Mouse (Mus musculus): ENCODE results near the gene Gm20481. TPM values are rescaled to one million over a fixed set of nuclear protein-coding genes. Genes with fewer than 3 reads are reported as not detected.
"Not testable (repeated sequence)": the region's sequence is repeated elsewhere in the genome, so short reads cannot be mapped to it uniquely, and the experiment has no call there.

Gm20481 gene
- polyA plus RNA-seq, 1 experiment from 2014 or later: not detected

GRCm38 (mm10) chr17:34954831-34955230, 14.9 kb upstream of the Gm20481 start:
- no peaks in the 10 kb centered on the region; the same call in 1 of the 2 replicates for H3K4me1 ChIP-seq (replicated peaks; ENCODE audit: control insufficient read depth, insufficient read depth, low read length)
- H3K4me3 ChIP-seq (ENCODE audit: low read depth, low read length): no peak overlapping the region
- no peak for ATAC-seq
- H3K9ac ChIP-seq (ENCODE audit: low read depth, low read length): no peak overlapping the region
- 96% methylated on average over 4 of the region's 4 CpGs for WGBS
- no peak for TF ChIP-seq CTCF (IDR thresholded peaks at IDR 0.05; ENCODE audit: low read depth)
- no peaks in the 10 kb centered on the region for H3K9me3 ChIP-seq (ENCODE audit: control insufficient read depth)
- H3K27me3 ChIP-seq (replicated peaks; ENCODE audit: control insufficient read depth, insufficient read depth, low read length): no peaks in the 10 kb centered on the region
- H3K4me2 ChIP-seq (replicated peaks; ENCODE audit: low read depth): no peak overlapping the region
- H3K36me3 ChIP-seq (ENCODE audit: control insufficient read depth, insufficient read depth): 0 out of 2 replicates have a peak, but pooled peaks cover under 1% of the 10 kb centered on the region
- no peak overlapping the region for H3K27ac ChIP-seq (ENCODE audit: low read depth, low read length)

- no peaks in the 10 kb centered on the region for H3K36me3 ChIP-seq (ENCODE audit: control insufficient read depth, insufficient read depth)
- no peak overlapping the region for H3K9ac ChIP-seq (ENCODE audit: low read depth, low read length)
- H3K4me2 ChIP-seq (replicated peaks; ENCODE audit: low read depth): no peak overlapping the region
- no peak overlapping the region for H3K4me3 ChIP-seq (ENCODE audit: low read depth, low read length)
- no peaks in the 10 kb centered on the region for H3K9me3 ChIP-seq (ENCODE audit: control insufficient read depth)
- no peak for ATAC-seq
- WGBS: 77% methylated on average over 3 of the region's 3 CpGs
- H3K4me1 ChIP-seq (replicated peaks; ENCODE audit: control insufficient read depth, insufficient read depth, low read length): no peaks in the 10 kb centered on the region
- H3K27me3 ChIP-seq (replicated peaks; ENCODE audit: control insufficient read depth, insufficient read depth, low read length): no peaks in the 10 kb centered on the region
- no peak overlapping the region for H3K27ac ChIP-seq (ENCODE audit: low read depth, low read length)
- no peak for TF ChIP-seq CTCF (IDR thresholded peaks at IDR 0.05; ENCODE audit: low read depth)
Measured at GRCm38 (mm10) chr17:34955884-34956283, 13.8 kb upstream of the Gm20481 start.

- Histone ChIP-seq H3K4me2 (replicated peaks; ENCODE audit: low read depth) (no peak overlapping the region), H3K27ac (ENCODE audit: low read depth, low read length) (no peak overlapping the region), H3K4me1 (replicated peaks; ENCODE audit: control insufficient read depth, insufficient read depth, low read length) (0 out of 2 replicates have a peak, but pooled peaks cover 2% of the 10 kb centered on the region), H3K9me3 (ENCODE audit: control insufficient read depth) (no peaks in the 10 kb centered on the region), H3K27me3 (replicated peaks; ENCODE audit: control insufficient read depth, insufficient read depth, low read length) (no peaks in the 10 kb centered on the region), H3K36me3 (ENCODE audit: control insufficient read depth, insufficient read depth) (no peaks in the 10 kb centered on the region), H3K4me3 (ENCODE audit: low read depth, low read length) (no peak overlapping the region), H3K9ac (ENCODE audit: low read depth, low read length) (no peak overlapping the region)
- TF ChIP-seq CTCF (IDR thresholded peaks at IDR 0.05; ENCODE audit: low read depth): peak; percentile 77
- ATAC-seq: no peak
- WGBS: 49% methylated on average over 1 of the region's 1 CpGs
Measured at GRCm38 (mm10) chr17:34956340-34956739, 13.4 kb upstream of the Gm20481 start.

- peak overlapping the region; percentile 24; the same call in 1 of the 2 replicates for H3K4me2 ChIP-seq (replicated peaks; ENCODE audit: low read depth)
- not testable (repeated sequence) for H3K9me3 ChIP-seq (ENCODE audit: control insufficient read depth); H3K4me3 ChIP-seq (ENCODE audit: low read depth, low read length); H3K9ac ChIP-seq (ENCODE audit: low read depth, low read length); H3K27ac ChIP-seq (ENCODE audit: low read depth, low read length); H3K4me1 ChIP-seq (replicated peaks; ENCODE audit: control insufficient read depth, insufficient read depth, low read length); ATAC-seq; H3K36me3 ChIP-seq (ENCODE audit: control insufficient read depth, insufficient read depth); H3K27me3 ChIP-seq (replicated peaks; ENCODE audit: control insufficient read depth, insufficient read depth, low read length)
- 11% methylated on average over 35 of the region's 40 CpGs for WGBS
Measured at GRCm38 (mm10) chr17:34957291-34957690, 12.4 kb upstream of the Gm20481 start.

GRCm38 (mm10) chr17:34957966-34958365, 11.7 kb upstream of the Gm20481 start:
- H3K27ac ChIP-seq (ENCODE audit: low read depth, low read length); H3K9ac ChIP-seq (ENCODE audit: low read depth, low read length); H3K4me3 ChIP-seq (ENCODE audit: low read depth, low read length); H3K4me2 ChIP-seq (replicated peaks; ENCODE audit: low read depth); H3K9me3 ChIP-seq (ENCODE audit: control insufficient read depth); H3K27me3 ChIP-seq (replicated peaks; ENCODE audit: control insufficient read depth, insufficient read depth, low read length); H3K36me3 ChIP-seq (ENCODE audit: control insufficient read depth, insufficient read depth); H3K4me1 ChIP-seq (replicated peaks; ENCODE audit: control insufficient read depth, insufficient read depth, low read length); ATAC-seq: not testable (repeated sequence)
- 24% methylated on average over 26 of the region's 40 CpGs for WGBS

GRCm38 (mm10) chr17:34958734-34959129, 11.0 kb upstream of the Gm20481 start:
- not testable (repeated sequence) for H3K9me3 ChIP-seq (ENCODE audit: control insufficient read depth); H3K36me3 ChIP-seq (ENCODE audit: control insufficient read depth, insufficient read depth); H3K27me3 ChIP-seq (replicated peaks; ENCODE audit: control insufficient read depth, insufficient read depth, low read length); H3K27ac ChIP-seq (ENCODE audit: low read depth, low read length); H3K4me1 ChIP-seq (replicated peaks; ENCODE audit: control insufficient read depth, insufficient read depth, low read length); H3K9ac ChIP-seq (ENCODE audit: low read depth, low read length)
- H3K4me2 ChIP-seq (replicated peaks; ENCODE audit: low read depth): peak overlapping the region; percentile 75
- WGBS: 0% methylated on average over 21 of the region's 47 CpGs
- peak; percentile 28 for ATAC-seq
- H3K4me3 ChIP-seq (ENCODE audit: low read depth, low read length): peak overlapping the region; percentile 42

GRCm38 (mm10) chr17:34959130-34959778, 10.5 kb upstream of the Gm20481 start, which contains the start of gene Hspa1b:
Gene Hspa1b, minus strand, starts transcription at chr17:34959238.
- peak; percentile 93 for ATAC-seq
- Histone ChIP-seq H3K27ac (ENCODE audit: low read depth, low read length) (peak within 1 kb of the TSS; percentile 89), H3K4me3 (ENCODE audit: low read depth, low read length) (peak within 1 kb of the TSS; percentile 42), H3K4me2 (replicated peaks; ENCODE audit: low read depth) (peak within 1 kb of the TSS; percentile 75), H3K9ac (ENCODE audit: low read depth, low read length) (peak within 1 kb of the TSS; percentile 55)
- H3K9me3 ChIP-seq (ENCODE audit: control insufficient read depth); H3K36me3 ChIP-seq (ENCODE audit: control insufficient read depth, insufficient read depth); H3K27me3 ChIP-seq (replicated peaks; ENCODE audit: control insufficient read depth, insufficient read depth, low read length); H3K4me1 ChIP-seq (replicated peaks; ENCODE audit: control insufficient read depth, insufficient read depth, low read length): not testable (repeated sequence)
- under 1% methylated on average over 26 of the region's 32 CpGs for WGBS

Data from intestine, postnatal 0 days (tissue).